Mouse (Mus musculus) erythroblast, embryonic 14.5 days (primary cell): ENCODE data around the gene Dnajc14.

Source experiments
- GATA1 ChIP-seq: IDR thresholded peaks from 2 replicates; pipeline ENCODE4 v1.6.1; 2012; ENCODE audit warnings: low read length, inconsistent platforms, mixed read lengths
- TAL1 ChIP-seq: IDR thresholded peaks from 3 replicates; pipeline ENCODE4 v1.6.1; 2012; ENCODE audit warnings: low read length, inconsistent platforms, mixed read lengths

- TF ChIP-seq TAL1: no peak
- no peak for TF ChIP-seq GATA1
Measured at GRCm38 (mm10) chr10:128843260-128843659, 39.4 kb downstream of the Dnajc14 start.
